Mouse (Mus musculus) intestine, embryonic 15.5 days (tissue): ENCODE measurements around the gene A630095N17Rik. TPM values are rescaled to one million over a fixed set of nuclear protein-coding genes. Genes with fewer than 3 reads are reported as not detected.

Experiments used
- ATAC-seq: fragments of 200-750 bp; cut with Nextera tagmentation; 2 replicates; pipeline ENCODE4 v1.8.0; 2017; ENCODE audit warnings: moderate TSS enrichment, moderate library complexity
- H3K27ac ChIP-seq: fragments of 300-500 bp; sonication (generic); 2 replicates; pipeline ENCODE4 v1.5.1; 2015; ENCODE audit warnings: mild to moderate bottlenecking, inconsistent platforms
- H3K27me3 ChIP-seq: fragments of 300-500 bp; sonication (generic); replicated peaks from 2 replicates; pipeline ENCODE4 v1.6.1; 2015; ENCODE audit warnings: inconsistent platforms
- H3K36me3 ChIP-seq: fragments of 300-500 bp; sonication (generic); 2 replicates; pipeline ENCODE4 v1.6.1; 2015; ENCODE audit warnings: inconsistent platforms
- H3K4me1 ChIP-seq: fragments of 300-500 bp; sonication (generic); replicated peaks from 2 replicates; pipeline ENCODE4 v1.6.1; 2015; ENCODE audit warnings: inconsistent platforms
- H3K4me2 ChIP-seq: fragments of 300-500 bp; sonication (generic); replicated peaks from 2 replicates; pipeline ENCODE4 v1.6.1; 2015; ENCODE audit warnings: mild to moderate bottlenecking, inconsistent platforms
- H3K4me3 ChIP-seq: fragments of 300-500 bp; sonication (generic); replicated peaks from 2 replicates; pipeline ENCODE4 v1.5.1; 2015; ENCODE audit warnings: inconsistent platforms
- H3K9ac ChIP-seq: fragments of 300-500 bp; sonication (generic); 2 replicates; pipeline ENCODE4 v1.6.1; 2015; ENCODE audit warnings: inconsistent platforms
- H3K9me3 ChIP-seq: fragments of 300-500 bp; sonication (generic); 2 replicates; pipeline ENCODE4 v1.6.1; 2016; ENCODE audit warnings: inconsistent platforms
- WGBS: fragments of 180-500 bp; shearing (Covaris S2); methylation state at CpG from one replicate; pipeline ENCODE4 v1.1.7; 2015; 5-methylcytosine and 5-hydroxymethylcytosine counted together
- polyA plus RNA-seq: library from polyadenylated mRNA; unstranded; fragments of >200 nt; fragmentation: Nextera tagmentation; extraction: Ambion mirVana; gene quantifications from 2 replicates; pipeline ENCODE4 v1.2.1, GENCODE M21; 2015

A630095N17Rik gene
- polyA plus RNA-seq, 1 experiment from 2014 or later, result not detected

GRCm38 (mm10) chr1:75180105-75180590 is 51.8 kb downstream of the A630095N17Rik start, which contains the start of gene Abcb6:
Abcb6 (minus strand) TSS chr1:75180392.
- peak; percentile 93 for ATAC-seq
- WGBS, result under 1% methylated on average over 31 of the region's 31 CpGs

GRCm38 (mm10) chr1:75179334-75180104 is 52.4 kb downstream of the A630095N17Rik start:
- Histone ChIP-seq H3K4me1 (peaks cover 20% of the 10 kb centered on the region), H3K4me2 (peak overlapping the region; percentile 95), H3K36me3 (peaks cover 27% of the 10 kb centered on the region), H3K27me3 (no peaks in the 10 kb centered on the region), H3K27ac (no peak overlapping the region), H3K9ac (peak overlapping the region; percentile 63), H3K4me3 (peak overlapping the region; percentile 64), H3K9me3 (no peaks in the 10 kb centered on the region)
- ATAC-seq, result peak; percentile 64
- WGBS, result 8% methylated on average over 23 of the region's 23 CpGs

More at GRCm38 (mm10) chr1:75180105-75180590, 51.8 kb downstream of the A630095N17Rik start, which contains the start of gene Abcb6:
- Histone ChIP-seq H3K4me1 (peaks cover 20% of the 10 kb centered on the region), H3K9ac (peak within 1 kb of the TSS; percentile 63), H3K9me3 (no peaks in the 10 kb centered on the region), H3K4me2 (peak within 1 kb of the TSS; percentile 95), H3K4me3 (peak within 1 kb of the TSS; percentile 64), H3K36me3 (peaks cover 31% of the 10 kb centered on the region), H3K27ac (peak within 1 kb of the TSS; percentile 42; the same call in 1 of the 2 replicates), H3K27me3 (no peaks in the 10 kb centered on the region)

Other genes starting within 250 kb of the A630095N17Rik start
- gene Nhej1, start 106.9 kb downstream of the A630095N17Rik start, polyA plus RNA-seq, result 8.7 and 9.7 TPM in 2 replicates
- gene Slc23a3, start 98.2 kb downstream of the A630095N17Rik start, polyA plus RNA-seq, result 1.2 and 1.3 TPM in 2 replicates
- 42.5 and 43.4 TPM in 2 replicates for gene Cnppd1, start 89.4 kb downstream of the A630095N17Rik start, polyA plus RNA-seq
- gene Retreg2, start 89.3 kb downstream of the A630095N17Rik start, polyA plus RNA-seq, result 49.5 and 51.1 TPM in 2 replicates
- gene Zfand2b, start 63.5 kb downstream of the A630095N17Rik start, polyA plus RNA-seq, result 45.6 and 45.7 TPM in 2 replicates
- gene Abcb6, start 51.7 kb downstream of the A630095N17Rik start, polyA plus RNA-seq, result 26.1 and 26.6 TPM in 2 replicates
- gene Ankzf1, start 40.0 kb downstream of the A630095N17Rik start, polyA plus RNA-seq, result 25.2 TPM in 2 replicates
- gene Atg9a, start 39.9 kb downstream of the A630095N17Rik start, polyA plus RNA-seq, result 27.6 and 28.3 TPM in 2 replicates
- 11.9 and 12.2 TPM in 2 replicates for gene Glb1l, start 21.3 kb downstream of the A630095N17Rik start, polyA plus RNA-seq
- gene Stk16, start 21.3 kb downstream of the A630095N17Rik start, polyA plus RNA-seq, result 110 and 122 TPM in 2 replicates
- 122 and 131 TPM in 2 replicates for gene Tuba4a, start 12.2 kb downstream of the A630095N17Rik start, polyA plus RNA-seq
- 25.5 and 26.2 TPM in 2 replicates for gene Dnajb2, start 4.3 kb upstream of the A630095N17Rik start, polyA plus RNA-seq
- 3.2 and 3.6 TPM in 2 replicates for gene Ptprn, start 32.4 kb upstream of the A630095N17Rik start, polyA plus RNA-seq
- gene Resp18, start 46.3 kb upstream of the A630095N17Rik start, polyA plus RNA-seq, result 12.7 and 13.8 TPM in 2 replicates
- 131 and 145 TPM in 2 replicates for gene Dnpep, start 85.9 kb upstream of the A630095N17Rik start, polyA plus RNA-seq
- gene Des, start 128.2 kb upstream of the A630095N17Rik start, polyA plus RNA-seq, result 105 and 111 TPM in 2 replicates
- 35.6 and 39.3 TPM in 2 replicates for gene Speg, start 143.2 kb upstream of the A630095N17Rik start, polyA plus RNA-seq
- 98.9 and 103 TPM in 2 replicates for gene Gmppa, start 203.8 kb upstream of the A630095N17Rik start, polyA plus RNA-seq
- gene Asic4, start 218.3 kb upstream of the A630095N17Rik start, polyA plus RNA-seq, result 2.6 and 2.7 TPM in 2 replicates
- gene Chpf, start 247.2 kb upstream of the A630095N17Rik start, polyA plus RNA-seq, result 35.9 and 36.9 TPM in 2 replicates
- gene Tmem198, start 247.4 kb upstream of the A630095N17Rik start, polyA plus RNA-seq, result 2.2 and 2.4 TPM in 2 replicates